Mouse (Mus musculus): ENCODE measurements around the gene Cdpf1.

GRCm38 (mm10) chr15:85792819-85793218 lies 18.7 kb downstream of the Cdpf1 start:
- TF ChIP-seq PAX5 (IDR thresholded peaks at IDR 0.05; ENCODE audit: low read length) (no peak), E2F4 (IDR thresholded peaks at IDR 0.05; ENCODE audit: insufficient replicate concordance, low read depth, low read length) (no peak), ZNF384 (IDR thresholded peaks at IDR 0.05; ENCODE audit: low read depth, low read length) (no peak), ZC3H11A (IDR thresholded peaks at IDR 0.05; ENCODE audit: low read depth, low read length) (no peak), POLR2A (IDR thresholded peaks at IDR 0.05; ENCODE audit: low read depth, low read length) (no peak), EP300 (IDR thresholded peaks at IDR 0.05; ENCODE audit: low read length) (no peak), BHLHE40 (IDR thresholded peaks at IDR 0.05; ENCODE audit: low read depth, low read length) (no peak), NELFE (IDR thresholded peaks at IDR 0.05; ENCODE audit: low read depth, low read length) (no peak), USF1 (IDR thresholded peaks at IDR 0.05; ENCODE audit: low read depth, low read length) (no peak), HCFC1 (IDR thresholded peaks at IDR 0.05; ENCODE audit: low read depth, low read length) (no peak), MAX (IDR thresholded peaks at IDR 0.05; ENCODE audit: low read length) (no peak), MAFK (IDR thresholded peaks at IDR 0.05; ENCODE audit: insufficient replicate concordance, low read length) (no peak), CTCF (conservative IDR thresholded peaks at IDR 0.05 in 1 of 2, IDR thresholded peaks at IDR 0.05 in 1 of 2; ENCODE audit: low read depth in 2 of 2, low read length in 2 of 2) (no peak), TCF12 (IDR thresholded peaks at IDR 0.05; ENCODE audit: low read depth, low read length) (no peak)

All from CH12.LX (cell line).